8 mouse cellular contexts compared by ENCODE assay signal in the genomic region with DNA sequence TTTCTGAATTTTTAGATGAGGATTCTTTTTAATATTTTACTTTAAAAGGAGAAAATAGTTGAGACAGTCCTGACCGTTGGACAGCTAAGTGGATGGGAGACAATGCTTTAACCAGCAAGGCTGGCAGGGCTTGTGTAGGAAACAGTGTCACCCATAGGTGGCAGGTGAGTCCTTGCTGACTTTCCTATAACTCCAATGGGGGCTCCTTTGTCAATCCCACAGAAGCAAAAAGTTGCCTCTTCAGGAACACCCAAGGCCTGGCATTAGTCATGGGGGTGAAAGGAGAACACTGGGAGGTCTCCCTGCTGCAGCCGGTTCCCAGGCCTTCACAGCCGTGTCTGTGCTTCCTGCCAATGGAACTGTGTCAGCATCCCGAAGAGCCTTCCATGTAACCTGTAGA. TPM values are rescaled to one million over a fixed set of nuclear protein-coding genes. Genes with fewer than 3 reads are reported as not detected.
DNase-seq lines count a peak whose midpoint lies in the region; ATAC-seq lines count a peak whose summit lies in the region.
"Had no signal": no experiment of that assay in that cellular context is flagged by ENCODE, and none has a peak within 500 bp of the region (broad histone marks: within the 10 kb centered on the region; RNA-seq: fewer than 3 reads in every experiment).

No protein-coding gene starts in this region.

- no peak overlapping the region for H3K27ac ChIP-seq in heart, embryonic 16.5 days (ENCODE audit: low read length)
- no peak overlapping the region for H3K27ac ChIP-seq in heart, embryonic 11.5 days (ENCODE audit: low read depth, low read length)
- no peak overlapping the region for H3K27ac ChIP-seq in forebrain, embryonic 14.5 days (ENCODE audit: low read depth, low read length)
- H3K27ac ChIP-seq: limb, embryonic 15.5 days had no signal

- H3K9ac ChIP-seq in heart, embryonic 16.5 days (ENCODE audit: low read length): no peak overlapping the region
- H3K9ac ChIP-seq in heart, embryonic 11.5 days (ENCODE audit: low read depth, low read length): no peak overlapping the region
- no peak overlapping the region for H3K9ac ChIP-seq in forebrain, embryonic 14.5 days (ENCODE audit: low read length)
- H3K9ac ChIP-seq: limb, embryonic 15.5 days had no signal

- no peaks in the 10 kb centered on the region for H3K9me3 ChIP-seq in heart, embryonic 16.5 days (replicated peaks; ENCODE audit: control insufficient read depth, low read length)
- H3K9me3 ChIP-seq in heart, embryonic 11.5 days (replicated peaks; ENCODE audit: control insufficient read depth, low read length): no peaks in the 10 kb centered on the region
- H3K9me3 ChIP-seq in forebrain, embryonic 14.5 days (replicated peaks; ENCODE audit: control insufficient read depth, low read length): no peaks in the 10 kb centered on the region
- H3K9me3 ChIP-seq: limb, embryonic 15.5 days had no signal

- no peaks in the 10 kb centered on the region for H3K27me3 ChIP-seq in heart, embryonic 16.5 days (ENCODE audit: control insufficient read depth, insufficient read depth, low read length)
- H3K27me3 ChIP-seq in heart, embryonic 11.5 days (ENCODE audit: control insufficient read depth, insufficient read depth, low read length): no peaks in the 10 kb centered on the region
- H3K27me3 ChIP-seq in forebrain, embryonic 14.5 days (replicated peaks; ENCODE audit: control insufficient read depth, insufficient read depth, low read length): no peaks in the 10 kb centered on the region
- H3K27me3 ChIP-seq: limb, embryonic 15.5 days had no signal

- H3K4me1 ChIP-seq in heart, embryonic 16.5 days (ENCODE audit: control insufficient read depth, insufficient read depth, low read length): no peaks in the 10 kb centered on the region
- no peaks in the 10 kb centered on the region for H3K4me1 ChIP-seq in heart, embryonic 11.5 days (ENCODE audit: control insufficient read depth, insufficient read depth, low read length)
- no peaks in the 10 kb centered on the region for H3K4me1 ChIP-seq in forebrain, embryonic 14.5 days (ENCODE audit: control insufficient read depth, insufficient read depth, low read length)
- H3K4me1 ChIP-seq: limb, embryonic 15.5 days had no signal

- DNase-seq in MN1 (ENCODE audit: low spot score): peak; percentile 6
- DNase-seq in forebrain, embryonic 14.5 days (ENCODE audit: low spot score): peak; percentile 15
- DNase-seq in kidney, postnatal 4 days: peak; percentile 20 to 40
- no peak for DNase-seq in right cerebral cortex, postnatal 14 days

- H3K4me2 ChIP-seq in heart, embryonic 16.5 days (ENCODE audit: low read depth, low read length): no peak overlapping the region
- no peak overlapping the region for H3K4me2 ChIP-seq in heart, embryonic 11.5 days
- H3K4me2 ChIP-seq in forebrain, embryonic 14.5 days (ENCODE audit: low read length): no peak overlapping the region
- H3K4me2 ChIP-seq: limb, embryonic 15.5 days had no signal

- ATAC-seq in heart, embryonic 16.5 days (replicated peaks; ENCODE audit: extremely low read depth, insufficient read depth, low FRiP score): 0 out of 2 replicates have a peak, but pooled peaks have one; percentile 45
- ATAC-seq in heart, embryonic 11.5 days (replicated peaks; ENCODE audit: insufficient number of reproducible peaks, low FRiP score, low TSS enrichment): no peak
- peak; percentile 40; the same call in 1 of the 2 replicates for ATAC-seq in forebrain, embryonic 14.5 days
- no peak for ATAC-seq in erythroblast, adult 5-6 weeks (replicated peaks; ENCODE audit: low FRiP score, poor library complexity, severe bottlenecking)

- WGBS in heart, embryonic 16.5 days: 63% methylated on average over 4 of the region's 4 CpGs
- 69% methylated on average over 4 of the region's 4 CpGs for WGBS in heart, embryonic 11.5 days (ENCODE audit: insufficient replicate concordance)
- WGBS in forebrain, embryonic 14.5 days: 77% methylated on average over 4 of the region's 4 CpGs

- 0 out of 2 replicates have a peak, but pooled peaks cover 13% of the 10 kb centered on the region for H3K36me3 ChIP-seq in heart, embryonic 16.5 days (ENCODE audit: control insufficient read depth, insufficient read depth)
- H3K36me3 ChIP-seq in heart, embryonic 11.5 days (ENCODE audit: control insufficient read depth, insufficient read depth, low read length): peaks cover 11% of the 10 kb centered on the region; the same call in 1 of the 2 replicates
- peaks cover 20% of the 10 kb centered on the region for H3K36me3 ChIP-seq in forebrain, embryonic 14.5 days (ENCODE audit: control insufficient read depth, insufficient read depth, low read length)

- no peak overlapping the region for H3K4me3 ChIP-seq in heart, embryonic 16.5 days (ENCODE audit: low read length)
- no peak overlapping the region for H3K4me3 ChIP-seq in heart, embryonic 11.5 days (ENCODE audit: low read depth, low read length)
- no peak overlapping the region for H3K4me3 ChIP-seq in forebrain, embryonic 14.5 days (ENCODE audit: low read depth, low read length)
- H3K4me3 ChIP-seq: limb, embryonic 15.5 days had no signal

RNA-seq across cellular contexts. Expression of a gene that starts 55.5 kb away (rescaled TPM):
- 27.5 and 28.9 TPM in 2 replicates for polyA plus RNA-seq in heart, embryonic 16.5 days (2015; fragmentation: Nextera tagmentation; extraction: Ambion mirVana)
- 38.2 and 40.2 TPM in 2 replicates for polyA plus RNA-seq in heart, embryonic 11.5 days (2014; fragmentation: Nextera tagmentation; extraction: Ambion mirVana)
- 77.0 and 97.4 TPM in 2 replicates for polyA plus RNA-seq in forebrain, embryonic 14.5 days (2014; fragmentation: Nextera tagmentation; extraction: Ambion mirVana)
- 3.3 and 4.8 TPM in 2 replicates for total RNA-seq in erythroblast, adult 5-6 weeks (2015; ENCODE audit: low replicate concordance)
- 5.7 and 7.8 TPM in 2 replicates for total RNA-seq in erythroblast, adult 5-6 weeks (2017; ENCODE audit: low replicate concordance)

Comparison
In these comparisons a context has a peak if more than half of its experiments do, and no peak if none do; other contexts are left out.
1. ATAC-seq: peak in heart, embryonic 16.5 days (single experiment) and forebrain, embryonic 14.5 days (single experiment); none in heart, embryonic 11.5 days (single experiment) and erythroblast, adult 5-6 weeks (single experiment).